Mouse (Mus musculus) bone marrow macrophage, adult 2 months (primary cell): Measurements from ENCODE around the gene Cmc2. TPM values are rescaled to one million over a fixed set of nuclear protein-coding genes. Genes with fewer than 3 reads are reported as not detected.

Experiments
- H3K27ac ChIP-seq: 2 replicates; pipeline ENCODE4 v1.5.1; 2012; ENCODE audit warnings: low read depth, low read length; ENCODE audit not compliant: insufficient read depth
- H3K4me1 ChIP-seq: 2 replicates; pipeline ENCODE4 v1.6.1; 2012; ENCODE audit warnings: low read length; ENCODE audit not compliant: control insufficient read depth, insufficient read depth
- H3K4me3 ChIP-seq: 2 replicates; pipeline ENCODE4 v1.5.1; 2012; ENCODE audit warnings: mild to moderate bottlenecking, low read length, moderate library complexity; ENCODE audit not compliant: insufficient read depth
- CTCF ChIP-seq: IDR thresholded peaks from 2 replicates; pipeline ENCODE4 v1.5.1; 2012; ENCODE audit warnings: low read depth, mild to moderate bottlenecking, low read length, moderate library complexity
- POLR2A ChIP-seq: IDR thresholded peaks from 2 replicates; pipeline ENCODE4 v1.6.1; 2012; ENCODE audit warnings: mild to moderate bottlenecking, low read depth, low read length, borderline replicate concordance
- polyA plus RNA-seq: library from polyadenylated mRNA; stranded (reverse); fragments of >200 nt; gene quantifications from 2 replicates; pipeline ENCODE4 v1.2.4, GENCODE M21; 2012; ENCODE audit not compliant: missing spikeins, insufficient read depth, insufficient read length

The Cmc2 gene
- polyA plus RNA-seq, 1 experiment, result 35.8 TPM

DNA sequence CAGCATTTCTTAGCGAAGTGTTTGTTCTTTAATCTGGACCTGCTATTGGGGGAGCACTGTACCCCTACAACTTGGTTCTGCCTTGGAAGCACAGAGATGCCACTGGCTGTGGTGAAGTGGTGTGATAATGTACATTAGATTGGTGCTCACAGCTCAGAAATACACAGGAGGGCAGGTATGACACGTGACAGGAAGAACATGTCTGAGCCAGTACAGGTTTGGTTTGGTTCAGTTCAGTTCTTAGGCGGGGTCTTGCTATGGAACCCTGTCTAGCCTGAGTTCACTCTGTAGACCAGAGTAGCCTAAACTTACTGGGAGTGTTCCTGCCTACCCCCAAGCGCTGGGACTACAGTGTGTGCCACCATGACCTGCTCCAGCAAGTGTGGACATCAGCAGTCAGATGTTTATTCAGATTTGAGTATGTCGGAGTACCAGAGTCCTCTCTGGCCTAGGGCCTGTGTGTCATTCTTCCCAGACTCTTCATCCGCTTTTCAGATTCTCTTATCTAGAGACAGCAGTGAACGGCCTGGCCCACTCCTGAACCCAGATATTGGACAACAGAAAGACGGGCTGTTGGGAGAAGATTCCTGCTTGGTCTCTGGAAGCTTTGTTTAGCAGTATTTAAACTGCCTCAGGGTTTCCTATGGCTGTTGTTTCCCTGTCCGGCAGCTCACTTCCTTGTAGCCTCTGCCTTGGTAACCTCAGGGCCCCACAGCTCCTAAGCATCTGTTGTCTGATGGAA is 24.1 kb upstream of the Cmc2 start:
- H3K27ac ChIP-seq, result peak overlapping the region; percentile 90
- H3K4me1 ChIP-seq, result peaks cover 33% of the 10 kb centered on the region
- TF ChIP-seq CTCF, result no peak
- no peak for TF ChIP-seq POLR2A
- H3K4me3 ChIP-seq, result peak overlapping the region; percentile 78

DNA sequence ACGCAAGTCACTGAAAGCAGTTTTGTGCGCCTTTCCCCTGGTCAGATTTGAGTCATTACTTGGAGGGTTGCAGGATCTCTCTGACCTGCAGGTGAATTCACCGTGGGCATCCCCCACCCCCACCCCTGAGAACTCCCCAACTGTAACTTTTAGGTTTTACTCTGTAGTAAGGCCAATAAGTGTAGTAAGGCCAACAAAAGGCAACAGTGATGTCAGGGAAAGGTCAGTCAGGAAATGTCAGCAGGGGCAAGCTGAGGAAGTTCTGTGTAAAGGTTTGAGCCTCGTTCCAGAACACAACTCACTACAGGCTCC is 23.1 kb upstream of the Cmc2 start:
- Histone ChIP-seq H3K4me1 (peaks cover 28% of the 10 kb centered on the region), H3K27ac (peak overlapping the region; percentile 90; the same call in 1 of the 2 replicates), H3K4me3 (peak overlapping the region; percentile 78)
- TF ChIP-seq CTCF (0 out of 2 replicates have a peak, but pooled peaks have one; percentile 23), POLR2A (no peak)

DNA sequence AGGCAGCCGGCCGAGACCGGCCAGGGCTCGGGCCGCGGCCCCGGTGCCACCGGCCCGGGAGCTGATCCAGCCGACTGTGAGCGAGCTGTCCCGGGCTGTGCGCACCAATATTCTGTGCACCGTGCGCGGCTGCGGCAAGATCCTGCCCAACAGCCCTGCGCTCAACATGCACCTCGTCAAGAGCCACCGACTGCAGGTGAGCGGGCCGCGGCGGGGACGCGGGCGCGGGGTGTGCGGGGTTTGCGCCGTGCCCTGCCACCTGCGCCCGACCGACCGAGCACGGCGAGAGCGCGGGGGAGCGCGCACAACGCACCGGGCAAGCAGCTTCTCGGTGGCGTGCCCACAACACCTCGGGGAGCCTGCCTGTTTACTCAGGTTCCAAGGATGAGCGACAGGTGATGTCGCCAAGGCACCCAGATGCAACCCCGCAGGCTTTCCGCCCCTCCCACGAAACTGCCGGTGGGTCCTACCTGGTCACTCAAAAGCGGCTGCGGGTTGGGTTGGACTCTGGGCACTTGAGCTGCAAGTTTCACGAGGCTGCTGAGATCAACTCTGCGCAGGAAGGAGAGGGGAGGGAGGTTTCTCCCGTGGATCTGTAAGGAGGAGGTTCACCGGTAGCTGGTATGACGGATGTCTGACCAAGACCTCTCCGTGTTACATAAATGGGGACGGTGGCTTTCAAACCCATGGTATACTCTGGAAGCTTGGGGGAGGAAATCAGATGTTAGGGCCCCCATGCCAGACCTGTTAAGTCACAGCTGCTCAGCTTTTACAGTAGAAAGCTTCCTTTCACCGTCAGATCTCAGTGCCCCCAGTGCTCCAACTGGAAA is 22.5 kb upstream of the Cmc2 start:
- Histone ChIP-seq H3K27ac (peak overlapping the region; percentile 9), H3K4me1 (peaks cover 28% of the 10 kb centered on the region), H3K4me3 (peak overlapping the region; percentile 78)
- no peak for TF ChIP-seq POLR2A
- TF ChIP-seq CTCF, result no peak

DNA sequence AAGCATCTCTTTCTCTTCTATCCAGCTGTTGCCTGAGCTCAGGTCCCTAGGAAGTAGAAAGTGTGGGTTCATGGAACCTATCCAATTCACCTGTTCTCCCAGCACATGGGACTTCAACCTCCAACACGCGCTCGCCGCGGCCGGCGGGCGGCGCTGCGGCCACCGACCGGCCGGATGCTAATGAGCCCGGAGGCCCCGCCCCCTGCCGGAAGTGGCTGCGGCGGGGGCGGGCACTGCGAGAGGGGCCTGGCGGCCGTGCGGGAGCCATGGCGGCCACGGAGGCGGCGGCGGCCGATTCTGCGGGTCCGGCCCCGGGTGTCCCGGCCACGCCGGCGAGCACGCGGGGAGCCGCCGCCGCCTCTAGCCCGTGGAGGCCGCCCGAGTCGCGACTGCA is 21.9 kb upstream of the Cmc2 start, which contains the start of gene Atmin:
Gene Atmin (plus strand): TSS at position 233 of the 394 bp plus-strand sequence.
- H3K4me1 ChIP-seq, result peaks cover 28% of the 10 kb centered on the region
- H3K4me3 ChIP-seq, result peak within 1 kb of the TSS; percentile 78
- H3K27ac ChIP-seq, result peak within 1 kb of the TSS; percentile 9
- peak; percentile 61 for TF ChIP-seq CTCF
- no peak for TF ChIP-seq POLR2A

DNA sequence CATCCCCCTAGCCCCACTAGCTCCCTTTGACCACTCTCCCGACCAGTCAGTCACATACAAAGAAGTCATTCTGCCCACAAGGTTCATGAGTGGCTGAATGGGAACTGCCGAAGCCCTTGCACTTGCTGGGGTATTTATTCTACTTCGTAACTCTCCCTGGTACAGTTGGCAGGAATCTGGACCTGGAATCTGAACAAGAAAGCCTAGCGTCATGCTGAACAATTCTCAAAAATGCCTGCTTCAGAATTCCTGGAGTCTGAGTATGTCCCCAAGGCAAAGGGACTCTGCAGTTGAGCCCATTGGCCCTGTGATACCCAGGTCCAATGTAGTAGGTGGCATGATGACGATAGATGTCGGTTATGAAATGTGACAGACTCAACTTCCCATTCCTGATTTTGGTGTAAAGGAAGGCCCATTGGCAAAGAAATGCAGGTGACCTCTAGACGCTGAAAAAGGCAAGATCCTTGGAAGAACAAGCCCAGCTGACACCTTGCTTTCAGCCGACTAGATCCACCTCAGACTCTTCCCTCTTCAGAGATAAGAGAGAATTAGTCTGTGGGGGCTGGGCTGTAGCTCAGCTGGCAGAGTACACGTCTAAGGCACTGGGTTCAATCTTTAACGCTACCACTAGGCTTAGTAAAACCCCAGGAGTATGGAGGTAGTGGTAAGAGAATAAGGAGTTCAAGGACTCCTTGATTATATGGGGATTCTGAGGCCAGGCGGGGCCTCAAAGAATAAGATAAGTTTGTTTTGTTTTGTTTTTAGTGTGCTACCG is 21.2 kb upstream of the Cmc2 start:
- no peak overlapping the region for H3K27ac ChIP-seq

DNA sequence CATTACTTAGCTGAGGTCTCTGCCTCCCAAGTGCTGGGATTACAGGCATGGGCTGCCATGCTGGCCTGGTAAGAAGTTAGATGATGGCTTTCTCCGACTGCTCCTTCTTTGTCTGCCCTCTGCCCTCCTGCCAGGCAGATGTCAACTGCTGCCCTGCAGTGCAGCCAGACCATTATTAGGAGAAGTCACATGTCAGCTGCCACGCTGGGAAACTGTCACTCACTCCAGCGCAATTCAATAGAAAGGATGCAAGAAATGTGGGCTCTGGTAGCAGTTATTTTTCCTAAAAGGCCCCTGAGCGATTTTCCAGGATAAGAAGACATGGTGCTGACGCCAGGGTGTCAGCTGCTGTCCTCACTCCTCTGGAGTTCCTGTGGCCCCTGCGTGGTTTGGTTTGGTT is 14.3 kb upstream of the Cmc2 start:
- no peak overlapping the region for H3K4me3 ChIP-seq
- no peak overlapping the region for H3K27ac ChIP-seq
- no peaks in the 10 kb centered on the region for H3K4me1 ChIP-seq
- TF ChIP-seq CTCF (no peak), POLR2A (no peak)

More for the DNA sequence above, 21.2 kb upstream of the Cmc2 start:
- Histone ChIP-seq H3K4me1 (peaks cover 21% of the 10 kb centered on the region), H3K4me3 (no peak overlapping the region)
- no peak for TF ChIP-seq CTCF
- no peak for TF ChIP-seq POLR2A

DNA sequence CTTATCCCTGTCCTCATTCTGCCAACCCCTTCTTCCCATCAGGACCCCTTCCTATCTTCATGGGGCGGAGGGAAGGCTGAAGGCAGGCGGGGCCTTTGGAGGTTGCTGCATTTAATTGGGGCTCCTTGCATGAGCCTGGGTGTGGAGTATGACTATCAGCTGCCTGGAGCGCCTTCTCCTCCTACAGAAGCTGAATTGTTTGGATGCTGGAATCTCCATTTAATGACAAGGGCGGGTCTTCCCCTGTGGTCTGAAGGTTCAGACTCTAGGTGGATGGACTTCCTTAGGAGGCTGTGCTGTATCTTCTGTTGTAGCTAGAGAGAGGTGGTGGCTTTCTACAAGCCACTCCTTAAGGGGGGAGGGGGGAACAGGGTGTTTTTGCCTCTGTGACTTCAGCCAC is 13.7 kb upstream of the Cmc2 start:
- no peak overlapping the region for H3K27ac ChIP-seq
- TF ChIP-seq POLR2A (no peak), CTCF (no peak)
- no peaks in the 10 kb centered on the region for H3K4me1 ChIP-seq
- no peak overlapping the region for H3K4me3 ChIP-seq

DNA sequence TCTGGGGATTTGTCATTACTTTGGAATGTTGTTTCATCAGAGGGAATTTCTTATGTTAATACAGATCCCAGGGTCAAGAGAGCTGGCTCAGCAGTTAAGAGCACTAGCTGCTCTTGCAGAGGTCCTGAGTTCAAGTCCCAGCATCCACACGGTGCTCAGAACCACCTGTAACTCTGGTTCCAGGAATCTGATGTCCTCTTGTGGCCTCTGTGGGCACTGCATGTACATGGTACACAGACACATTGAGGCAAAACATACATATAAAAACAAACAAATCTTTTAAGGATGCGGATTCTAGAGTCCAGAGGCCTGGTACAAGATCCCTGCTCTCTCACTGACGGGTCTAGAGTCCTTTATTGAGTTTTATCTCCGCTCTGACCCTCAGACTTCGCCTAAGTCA is 7.3 kb upstream of the Cmc2 start:
- Histone ChIP-seq H3K4me3 (no peak overlapping the region), H3K4me1 (peaks cover 5% of the 10 kb centered on the region), H3K27ac (no peak overlapping the region)
- no peak for TF ChIP-seq POLR2A
- TF ChIP-seq CTCF, result no peak

DNA sequence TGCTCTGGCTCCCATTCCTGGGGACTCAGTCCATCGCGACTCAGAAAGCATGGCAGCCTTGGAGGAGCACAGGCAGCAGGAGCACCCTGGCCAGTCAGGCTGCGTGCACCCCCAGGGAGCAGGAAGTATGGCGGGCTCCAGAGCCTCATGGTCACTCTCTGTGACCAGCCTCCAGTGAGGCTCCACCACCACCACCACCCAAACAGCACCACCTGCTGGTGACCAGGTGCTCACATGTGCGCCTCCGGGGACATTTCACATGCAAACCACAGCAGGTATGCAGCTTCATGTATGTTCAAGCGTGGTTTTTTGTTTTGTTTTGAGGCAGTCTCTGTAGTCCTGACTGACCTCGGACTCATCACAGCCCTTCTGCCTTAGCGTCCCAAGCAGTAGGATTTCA is 6.6 kb upstream of the Cmc2 start:
- no peak overlapping the region for H3K4me3 ChIP-seq
- no peak overlapping the region for H3K27ac ChIP-seq
- H3K4me1 ChIP-seq, result peaks cover 8% of the 10 kb centered on the region
- no peak for TF ChIP-seq POLR2A
- peak; percentile 36; the same call in 1 of the 2 replicates for TF ChIP-seq CTCF
